In genomic region chr10:119833334-119833733, GRCm38 (mm10) we compare ENCODE assay signal across 24 mouse cellular contexts.
"Had no signal": no experiment of that assay in that cellular context is flagged by ENCODE, and none has a peak within 500 bp of the region (broad histone marks: within the 10 kb centered on the region; RNA-seq: fewer than 3 reads in every experiment).

No protein-coding gene starts in this region.

- H3K4me2 ChIP-seq: forebrain, embryonic 15.5 days; heart, embryonic 11.5 days; heart, embryonic 13.5 days; heart, embryonic 15.5 days; hindbrain, embryonic 13.5 days; hindbrain, embryonic 15.5 days; limb, embryonic 12.5 days; liver, embryonic 11.5 days; liver, embryonic 13.5 days; liver, embryonic 15.5 days had no signal

- H3K9ac ChIP-seq: forebrain, embryonic 15.5 days; forebrain, postnatal 0 days; heart, embryonic 13.5 days; heart, embryonic 15.5 days; hindbrain, embryonic 13.5 days; hindbrain, embryonic 15.5 days; limb, embryonic 12.5 days; liver, embryonic 13.5 days; liver, embryonic 15.5 days; liver, postnatal 0 days had no signal

- H3K9me3 ChIP-seq: heart, embryonic 15.5 days; hindbrain, embryonic 15.5 days; liver, embryonic 15.5 days had no signal

- DNase-seq: forebrain, postnatal 0 days; gastrocnemius, postnatal 14 days; gastrocnemius, postnatal 36 days; heart, adult 11 months; heart, adult 2 months; heart, postnatal 14 days; heart, postnatal 36 days; liver; liver, embryonic 13.5 days; liver, postnatal 0 days had no signal

- H3K4me3 ChIP-seq: forebrain, embryonic 15.5 days; heart, adult 2 months; heart, embryonic 13.5 days; heart, embryonic 15.5 days; hindbrain, embryonic 13.5 days; hindbrain, embryonic 15.5 days; layer of hippocampus, adult 2 months; left cerebral cortex, adult 2 months; limb, embryonic 10.5 days; limb, embryonic 12.5 days; liver, embryonic 13.5 days; liver, embryonic 15.5 days had no signal

- H3K36me3 ChIP-seq: forebrain, embryonic 15.5 days; heart, embryonic 13.5 days; heart, embryonic 15.5 days; hindbrain, embryonic 15.5 days; limb, embryonic 10.5 days; limb, embryonic 12.5 days; liver, embryonic 13.5 days; liver, embryonic 15.5 days had no signal

- H3K27me3 ChIP-seq: forebrain, embryonic 15.5 days; heart, embryonic 13.5 days; heart, embryonic 15.5 days; hindbrain, embryonic 13.5 days; hindbrain, embryonic 15.5 days; limb, embryonic 12.5 days; liver, embryonic 13.5 days; liver, embryonic 15.5 days had no signal

- ATAC-seq: forebrain, embryonic 15.5 days; hindbrain, postnatal 0 days; intestine, embryonic 16.5 days; liver, postnatal 0 days had no signal

- H3K4me1 ChIP-seq: limb, embryonic 10.5 days; limb, embryonic 12.5 days; liver, embryonic 13.5 days; liver, embryonic 15.5 days had no signal

- H3K27ac ChIP-seq: forebrain, embryonic 15.5 days; heart, adult 2 months; heart, embryonic 13.5 days; heart, embryonic 15.5 days; hindbrain, embryonic 13.5 days; hindbrain, embryonic 15.5 days; hindbrain, postnatal 0 days; layer of hippocampus, adult 2 months; left cerebral cortex, adult 2 months; limb, embryonic 10.5 days; limb, embryonic 12.5 days; liver, embryonic 13.5 days; liver, embryonic 15.5 days had no signal
